In the genomic region with DNA sequence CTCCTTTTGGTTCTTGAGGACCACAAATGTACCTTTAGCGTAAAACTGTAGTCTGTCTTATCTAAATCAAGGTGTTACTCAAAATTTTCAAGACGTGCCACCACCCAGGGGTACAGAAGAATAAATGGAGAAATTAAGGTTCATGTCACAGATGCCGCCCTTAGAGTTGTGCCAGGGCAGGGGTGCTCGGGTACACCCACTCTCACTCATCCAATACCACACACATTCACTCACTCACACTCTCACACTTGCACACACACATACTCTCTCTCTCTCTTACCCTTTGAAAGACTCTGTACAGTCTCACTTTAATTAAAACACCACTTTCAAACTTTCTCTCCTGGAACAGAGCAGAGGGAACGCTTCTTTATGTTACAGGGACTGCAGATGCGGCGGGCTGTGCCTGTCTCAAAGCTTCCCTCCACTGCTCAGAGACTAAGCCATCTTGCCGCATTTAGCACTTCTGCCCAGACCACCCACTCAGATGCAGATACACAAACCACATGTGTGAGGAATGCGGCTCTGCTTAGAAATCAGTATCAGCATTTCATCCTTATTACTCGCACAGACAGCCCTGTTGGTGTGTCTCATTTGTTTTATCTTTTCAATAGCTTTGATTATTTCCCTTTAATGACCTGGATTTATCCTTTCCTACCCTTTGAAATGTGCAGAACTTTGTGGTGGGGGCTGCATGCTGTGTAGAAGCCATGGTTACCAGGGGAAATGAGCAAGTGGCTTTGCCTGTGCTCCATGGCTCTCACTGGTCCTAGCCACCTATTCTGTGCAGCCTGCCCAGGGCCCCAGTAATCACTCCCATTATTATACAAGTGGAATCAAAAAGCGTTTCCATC, we compare ENCODE assay signal across 9 mouse cellular contexts.
DNase-seq lines count a peak whose midpoint lies in the region; ATAC-seq and TF ChIP-seq lines count a peak whose summit lies in the region.
"Had no signal": no experiment of that assay in that cellular context is flagged by ENCODE, and none has a peak within 500 bp of the region (broad histone marks: within the 10 kb centered on the region; RNA-seq: fewer than 3 reads in every experiment).

No protein-coding gene starts in this region.

- no peaks in the 10 kb centered on the region for H3K9me3 ChIP-seq in hindbrain, embryonic 14.5 days (ENCODE audit: control insufficient read depth, low read length)
- no peaks in the 10 kb centered on the region for H3K9me3 ChIP-seq in midbrain, postnatal 0 days (ENCODE audit: low read length)

- peak; percentile 57; the same call in 1 of the 2 replicates for ATAC-seq in hindbrain, embryonic 14.5 days (ENCODE audit: low FRiP score)
- no peak for ATAC-seq in midbrain, postnatal 0 days (ENCODE audit: low FRiP score)
- no peak for ATAC-seq in CD4-positive, CD25-positive, alpha-beta regulatory T cell, adult 4 months

- intact Hi-C loops in heart, postnatal 36 days (cut with DNase I): no loop called here

- H3K4me2 ChIP-seq in hindbrain, embryonic 14.5 days (replicated peaks): no peak overlapping the region
- H3K4me2 ChIP-seq in midbrain, postnatal 0 days (ENCODE audit: low read depth, low read length, poor library complexity, severe bottlenecking): no peak overlapping the region

- H3K9ac ChIP-seq in hindbrain, embryonic 14.5 days: no peak overlapping the region
- no peak overlapping the region for H3K9ac ChIP-seq in midbrain, postnatal 0 days (replicated peaks; ENCODE audit: low read length, poor library complexity, severe bottlenecking)

- no peak overlapping the region for H3K27ac ChIP-seq in hindbrain, embryonic 14.5 days
- no peak overlapping the region for H3K27ac ChIP-seq in midbrain, postnatal 0 days (ENCODE audit: low read depth, low read length)

- DNase-seq in heart, adult 11 months: peak; percentile 55
- DNase-seq in heart, postnatal 36 days: no peak
- peak; percentile 57 for DNase-seq in embryo, embryonic 9.5 days (ENCODE audit: extremely low spot score)
- DNase-seq in hindbrain, embryonic 14.5 days (ENCODE audit: low spot score): peak; percentile 42
- peak; percentile 28 for DNase-seq in midbrain, postnatal 0 days (ENCODE audit: low spot score)
- DNase-seq in urinary bladder, postnatal 10 days (ENCODE audit: low spot score): no peak
- DNase-seq in heart, adult 9 months (ENCODE audit: low spot score in 2 of 2): no peak
- DNase-seq: lung, adult 18-20 months had no signal

- H3K27me3 ChIP-seq in hindbrain, embryonic 14.5 days (ENCODE audit: control insufficient read depth, insufficient read depth, low read length): no peaks in the 10 kb centered on the region
- no peaks in the 10 kb centered on the region for H3K27me3 ChIP-seq in midbrain, postnatal 0 days (ENCODE audit: insufficient read depth, low read length)

- no peak overlapping the region for H3K4me3 ChIP-seq in hindbrain, embryonic 14.5 days (replicated peaks; ENCODE audit: low read length)
- H3K4me3 ChIP-seq in midbrain, postnatal 0 days (ENCODE audit: low read depth, low read length): no peak overlapping the region

- TF ChIP-seq CTCF in midbrain, postnatal 0 days (IDR thresholded peaks at IDR 0.05): no peak

- WGBS in hindbrain, embryonic 14.5 days: 37% methylated on average over 11 of the region's 11 CpGs
- WGBS in midbrain, postnatal 0 days: 33% methylated on average over 11 of the region's 11 CpGs

- H3K4me1 ChIP-seq in hindbrain, embryonic 14.5 days (replicated peaks; ENCODE audit: control insufficient read depth, insufficient read depth, low read length): no peaks in the 10 kb centered on the region
- no peaks in the 10 kb centered on the region; the same call in 1 of the 2 replicates for H3K4me1 ChIP-seq in midbrain, postnatal 0 days (ENCODE audit: insufficient read depth, low read length)

- peaks cover 7% of the 10 kb centered on the region for H3K36me3 ChIP-seq in hindbrain, embryonic 14.5 days (replicated peaks; ENCODE audit: control insufficient read depth, insufficient read depth)
- H3K36me3 ChIP-seq in midbrain, postnatal 0 days (ENCODE audit: insufficient read depth, low read length): peaks cover under 1% of the 10 kb centered on the region; the same call in 1 of the 2 replicates

Comparison
In these comparisons a context has a peak if more than half of its experiments do, and no peak if none do; other contexts are left out.
1. DNase-seq: peak in heart, adult 11 months (single experiment), embryo, embryonic 9.5 days (single experiment), hindbrain, embryonic 14.5 days (single experiment) and midbrain, postnatal 0 days (single experiment); none in heart, postnatal 36 days (0 of 2), urinary bladder, postnatal 10 days (single experiment) and heart, adult 9 months (0 of 2).